Mouse (Mus musculus) MEL (cell line): ENCODE measurements around the gene Cfap46. TPM values are rescaled to one million over a fixed set of nuclear protein-coding genes. Genes with fewer than 3 reads are reported as not detected.

Source experiments
- DNase-seq: peaks from one replicate; pipeline ENCODE4 v3.0.0; 2011; ENCODE audit warnings: low read depth, low spot score
- H3K27ac ChIP-seq: 2 replicates; pipeline ENCODE4 v1.5.1; 2012; ENCODE audit warnings: low read depth, mild to moderate bottlenecking, control low read depth, low read length, moderate library complexity; ENCODE audit not compliant: control insufficient read depth
- H3K27me3 ChIP-seq, 2 experiments: fragments of 150-350 bp in 1 of 2; sonication (generic) in 1 of 2; 2 replicates each; pipeline ENCODE4 v1.6.1; 2012; ENCODE audit warnings: low read length in 2 of 2, mild to moderate bottlenecking in 2 of 2, improper control_type of control experiment in 1 of 2, moderate library complexity in 1 of 2; ENCODE audit not compliant: insufficient read depth in 2 of 2, control insufficient read depth in 1 of 2
- H3K36me3 ChIP-seq, 2 experiments: 2 replicates each; pipeline ENCODE4 v1.6.1; 2012 to 2014; ENCODE audit warnings: low read length in 2 of 2, improper control_type of control experiment in 1 of 2, inconsistent platforms in 1 of 2, mild to moderate bottlenecking in 1 of 2; ENCODE audit not compliant: insufficient read depth in 2 of 2, control insufficient read depth in 1 of 2
- H3K4me1 ChIP-seq, 2 experiments: fragments of 150-350 bp in 1 of 2; sonication (generic) in 1 of 2; 2 replicates each; pipeline ENCODE4 v1.6.1; 2012; ENCODE audit warnings: low read length in 2 of 2, improper control_type of control experiment in 1 of 2, mild to moderate bottlenecking in 1 of 2; ENCODE audit not compliant: insufficient read depth in 2 of 2, control insufficient read depth in 1 of 2
- H3K4me3 ChIP-seq, 2 experiments: fragments of 150-350 bp in 1 of 2; sonication (generic) in 1 of 2; 2 replicates each; pipeline ENCODE4 v1.5.1; 2012; ENCODE audit warnings: low read depth in 2 of 2, low read length in 2 of 2, mild to moderate bottlenecking in 2 of 2, moderate library complexity in 2 of 2, control low read depth in 1 of 2, improper control_type of control experiment in 1 of 2; ENCODE audit not compliant: control insufficient read depth in 1 of 2, insufficient read depth in 1 of 2
- H3K79me2 ChIP-seq: 2 replicates; pipeline ENCODE4 v1.6.1; 2012; ENCODE audit warnings: mild to moderate bottlenecking, low read length, moderate library complexity; ENCODE audit not compliant: control insufficient read depth, poor library complexity, insufficient read depth
- H3K9ac ChIP-seq: 2 replicates; pipeline ENCODE4 v1.6.1; 2012; ENCODE audit warnings: low read depth, mild to moderate bottlenecking, control low read depth, low read length, moderate library complexity; ENCODE audit not compliant: control insufficient read depth, poor library complexity, severe bottlenecking
- H3K9me3 ChIP-seq: fragments of 150-350 bp; sonication (generic); replicated peaks from 2 replicates; pipeline ENCODE4 v1.6.1; 2012; ENCODE audit warnings: mild to moderate bottlenecking, low read length, improper control_type of control experiment, moderate library complexity; ENCODE audit not compliant: insufficient read depth
- CHD1 ChIP-seq: IDR thresholded peaks from 2 replicates; pipeline ENCODE4 v1.6.1; 2012; ENCODE audit warnings: low read depth, mild to moderate bottlenecking, inconsistent platforms, low read length, improper control_type of control experiment
- CHD2 ChIP-seq: IDR thresholded peaks from 2 replicates; pipeline ENCODE4 v1.6.1; 2011; ENCODE audit warnings: low read length, improper control_type of control experiment
- CTCF ChIP-seq, 3 experiments: IDR thresholded peaks in 2 of 3; conservative IDR thresholded peaks in 1 of 3; 2 replicates each; pipeline ENCODE4 v1.5.1; 2011 to 2012; ENCODE audit warnings: low read length in 3 of 3, low read depth in 2 of 3, mild to moderate bottlenecking in 2 of 3, improper control_type of control experiment in 1 of 3, inconsistent platforms in 1 of 3, mixed read lengths in 1 of 3, moderate library complexity in 1 of 3; ENCODE audit not compliant: control insufficient read depth in 1 of 3, insufficient read depth in 1 of 3, poor library complexity in 1 of 3, severe bottlenecking in 1 of 3
- E2F4 ChIP-seq: IDR thresholded peaks from 2 replicates; pipeline ENCODE4 v1.6.1; 2011; ENCODE audit warnings: low read depth, low read length, improper control_type of control experiment, borderline replicate concordance
- EP300 ChIP-seq, 2 experiments: IDR thresholded peaks; 2 replicates each; pipeline ENCODE4 v1.6.1; 2011; ENCODE audit warnings: improper control_type of control experiment in 2 of 2, low read length in 2 of 2, low read depth in 1 of 2, mild to moderate bottlenecking in 1 of 2
- ETS1 ChIP-seq: IDR thresholded peaks from 2 replicates; pipeline ENCODE4 v1.6.1; 2012; ENCODE audit warnings: low read depth, mild to moderate bottlenecking, inconsistent platforms, low read length, improper control_type of control experiment, moderate library complexity
- GATA1 ChIP-seq: IDR thresholded peaks from 2 replicates; pipeline ENCODE4 v1.6.1; 2011; ENCODE audit warnings: low read depth, low read length, improper control_type of control experiment
- JUND ChIP-seq: IDR thresholded peaks from 2 replicates; pipeline ENCODE4 v1.6.1; 2011; ENCODE audit warnings: low read depth, mild to moderate bottlenecking, improper control_type of control experiment, low read length
- MAFK ChIP-seq: IDR thresholded peaks from 2 replicates; pipeline ENCODE4 v1.6.1; 2011; ENCODE audit warnings: low read depth, mild to moderate bottlenecking, low read length, improper control_type of control experiment, borderline replicate concordance
- MAX ChIP-seq: IDR thresholded peaks from 2 replicates; pipeline ENCODE4 v1.6.1; 2011; ENCODE audit warnings: low read length, improper control_type of control experiment
- MAZ ChIP-seq: IDR thresholded peaks from 2 replicates; pipeline ENCODE4 v1.6.1; 2012; ENCODE audit warnings: low read depth, mild to moderate bottlenecking, inconsistent platforms, low read length, improper control_type of control experiment
- MXI1 ChIP-seq: IDR thresholded peaks from 2 replicates; pipeline ENCODE4 v1.6.1; 2011; ENCODE audit warnings: mild to moderate bottlenecking, low read depth, low read length, improper control_type of control experiment
- MYC ChIP-seq: IDR thresholded peaks from 2 replicates; pipeline ENCODE4 v1.6.1; 2011; ENCODE audit warnings: low read depth, mild to moderate bottlenecking, low read length, improper control_type of control experiment, moderate library complexity
- NELFE ChIP-seq: IDR thresholded peaks from 2 replicates; pipeline ENCODE4 v1.6.1; 2011; ENCODE audit warnings: low read depth, low read length, improper control_type of control experiment
- NRF1 ChIP-seq: IDR thresholded peaks from 2 replicates; pipeline ENCODE4 v1.6.1; 2014; ENCODE audit warnings: low read depth, mild to moderate bottlenecking, inconsistent platforms, low read length, improper control_type of control experiment, moderate library complexity; ENCODE audit not compliant: poor library complexity, insufficient read depth, severe bottlenecking
- POLR2A ChIP-seq, 2 experiments: IDR thresholded peaks; 2 replicates each; pipeline ENCODE4 v1.6.1; 2011 to 2012; ENCODE audit warnings: low read length in 2 of 2, mild to moderate bottlenecking in 2 of 2, control low read depth in 1 of 2, improper control_type of control experiment in 1 of 2, low read depth in 1 of 2, moderate library complexity in 1 of 2; ENCODE audit not compliant: control insufficient read depth in 1 of 2, insufficient read depth in 1 of 2, poor library complexity in 1 of 2
- POLR2AphosphoS2 ChIP-seq: IDR thresholded peaks from 2 replicates; pipeline ENCODE4 v1.6.1; 2011; ENCODE audit warnings: low read length, improper control_type of control experiment
- SIN3A ChIP-seq: IDR thresholded peaks from 2 replicates; pipeline ENCODE4 v1.6.1; 2012; ENCODE audit warnings: low read length, improper control_type of control experiment, inconsistent platforms
- SMC3 ChIP-seq: IDR thresholded peaks from 2 replicates; pipeline ENCODE4 v1.6.1; 2011; ENCODE audit warnings: low read depth, low read length, improper control_type of control experiment
- TAL1 ChIP-seq: IDR thresholded peaks from 2 replicates; pipeline ENCODE4 v1.6.1; 2012; ENCODE audit warnings: mild to moderate bottlenecking, inconsistent platforms, low read length, moderate library complexity, mixed read lengths
- USF1 ChIP-seq: IDR thresholded peaks from 2 replicates; pipeline ENCODE4 v1.6.1; 2014; ENCODE audit warnings: low read depth, mild to moderate bottlenecking, inconsistent platforms, low read length, improper control_type of control experiment, moderate library complexity
- USF2 ChIP-seq, 2 experiments: IDR thresholded peaks; 2 replicates each; pipeline ENCODE4 v1.6.1; 2011 to 2012; ENCODE audit warnings: improper control_type of control experiment in 2 of 2, low read length in 2 of 2, borderline replicate concordance in 1 of 2, inconsistent platforms in 1 of 2, low read depth in 1 of 2, mild to moderate bottlenecking in 1 of 2; ENCODE audit not compliant: insufficient read depth in 1 of 2
- ZC3H11A ChIP-seq: IDR thresholded peaks from 2 replicates; pipeline ENCODE4 v1.6.1; 2012; ENCODE audit warnings: low read depth, mild to moderate bottlenecking, inconsistent platforms, low read length, improper control_type of control experiment
- ZKSCAN1 ChIP-seq: IDR thresholded peaks from 2 replicates; pipeline ENCODE4 v1.6.1; 2012; ENCODE audit warnings: low read depth, mild to moderate bottlenecking, inconsistent platforms, low read length, improper control_type of control experiment, moderate library complexity
- ZMIZ1 ChIP-seq: IDR thresholded peaks from 2 replicates; pipeline ENCODE4 v1.6.1; 2012; ENCODE audit warnings: low read depth, mild to moderate bottlenecking, inconsistent platforms, low read length, improper control_type of control experiment, moderate library complexity
- ZNF384 ChIP-seq: IDR thresholded peaks from 2 replicates; pipeline ENCODE4 v1.6.1; 2012; ENCODE audit warnings: low read depth, mild to moderate bottlenecking, inconsistent platforms, low read length, improper control_type of control experiment
- polyA plus RNA-seq, 2 experiments: library from polyadenylated mRNA; stranded (reverse) in 1 of 2; unstranded in 1 of 2; fragments of >175 nt in 1 of 2; fragments of >200 nt in 1 of 2; gene quantifications; 2 replicates each; pipeline versions ENCODE4 v1.2.1 to v1.2.4; 2012; ENCODE audit warnings: low replicate concordance in 2 of 2, low read depth in 1 of 2; ENCODE audit not compliant: insufficient read length in 2 of 2, insufficient read depth in 1 of 2, missing spikeins in 1 of 2
- total RNA-seq: library from RNA; depleted of rRNA; stranded (reverse); fragments of 300-350 nt; gene quantifications from 2 replicates; pipeline ENCODE4 v1.2.3, GENCODE M21; 2012

The Cfap46 gene
- total and polyA plus RNA-seq, 3 experiments, result 0.03 to 0.04 TPM; not detected in 1

DNA sequence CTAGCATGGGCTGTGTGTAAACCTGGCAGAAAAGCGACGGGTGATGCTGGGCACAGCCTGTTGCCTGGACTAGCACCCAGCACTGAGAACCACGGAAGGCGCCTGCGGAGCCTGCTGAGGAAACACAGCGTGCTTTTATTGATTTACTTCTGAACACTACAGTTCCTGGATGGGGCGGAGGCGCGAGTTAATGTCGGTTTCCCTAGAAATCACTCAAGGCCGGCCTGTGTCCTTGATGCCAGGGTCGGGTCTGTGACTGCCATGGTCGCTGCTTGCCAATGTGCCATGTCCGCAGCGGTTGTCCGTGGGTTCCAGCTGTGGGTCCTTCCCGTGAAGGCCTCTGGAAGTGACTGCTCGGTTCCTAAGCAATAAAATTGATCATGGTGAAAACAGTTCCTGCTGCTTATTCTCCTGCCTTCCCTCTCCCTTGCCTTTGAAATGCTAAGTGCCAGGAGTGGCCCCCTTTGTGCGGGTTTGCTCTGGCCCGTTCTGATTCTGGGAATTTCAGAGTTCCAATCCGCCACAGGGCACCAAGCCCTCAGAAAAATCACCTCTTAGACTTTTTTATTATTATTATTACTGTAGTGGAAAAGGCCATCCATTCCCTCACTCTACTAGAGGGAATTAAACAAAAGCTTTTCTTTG lies 104.2 kb downstream of the Cfap46 start:
- Histone ChIP-seq H3K4me3 (no peak overlapping the region), H3K27me3 (no peaks in the 10 kb centered on the region; a peak in 1 of 4 replicates), H3K79me2 (no peaks in the 10 kb centered on the region), H3K27ac (no peak overlapping the region), H3K4me1 (peaks cover 0 to 18% of the 10 kb centered on the region in 2 experiments; a peak in 2 of 4 replicates), H3K9me3 (no peaks in the 10 kb centered on the region), H3K36me3 (peaks cover 0 to 15% of the 10 kb centered on the region in 2 experiments; a peak in 2 of 4 replicates), H3K9ac (no peak overlapping the region)
- no peak for DNase-seq
- TF ChIP-seq CHD1 (no peak), JUND (no peak), POLR2A (IDR thresholded peaks at IDR 0.05; ENCODE audit: control insufficient read depth in 1 of 2, insufficient read depth in 1 of 2, low read depth in 1 of 2, low read length in 2 of 2, poor library complexity in 1 of 2) (no peak), E2F4 (no peak), ZKSCAN1 (no peak), ZC3H11A (no peak), POLR2AphosphoS2 (no peak), MAX (no peak), ZNF384 (no peak), ZMIZ1 (no peak), USF2 (IDR thresholded peaks at IDR 0.05; ENCODE audit: borderline replicate concordance in 1 of 2, insufficient read depth in 1 of 2, low read depth in 1 of 2, low read length in 2 of 2) (no peak), TAL1 (no peak), ETS1 (no peak), USF1 (no peak), MAFK (no peak), CHD2 (no peak), MAZ (no peak), NELFE (no peak)

- Histone ChIP-seq H3K79me2 (no peaks in the 10 kb centered on the region), H3K4me1 (peaks cover 0 to 18% of the 10 kb centered on the region in 2 experiments; a peak in 2 of 4 replicates), H3K9me3 (no peaks in the 10 kb centered on the region), H3K9ac (peak overlapping the region; percentile 40), H3K36me3 (peaks cover 0 to 15% of the 10 kb centered on the region in 2 experiments; a peak in 2 of 4 replicates), H3K27me3 (no peaks in the 10 kb centered on the region), H3K27ac (peak overlapping the region; percentile 71), H3K4me3 (peak overlapping the region in 1 of 2 experiments; percentile 28; a peak in 1 of 4 replicates)
- DNase-seq, result peak; percentile 82
- TF ChIP-seq SIN3A, result peak; percentile 53; the same call in 1 of the 2 replicates
- peak; percentile 58 for TF ChIP-seq MAX
- TF ChIP-seq CTCF (IDR thresholded peaks at IDR 0.05 in 2 of 3, conservative IDR thresholded peaks at IDR 0.05 in 1 of 3; ENCODE audit: control insufficient read depth in 1 of 3, insufficient read depth in 1 of 3, low read depth in 2 of 3, low read length in 3 of 3, poor library complexity in 1 of 3, severe bottlenecking in 1 of 3), result no peak
- peak; percentile 64 for TF ChIP-seq GATA1
- TF ChIP-seq MXI1, result peak; percentile 89
- TF ChIP-seq ZC3H11A, result no peak
- TF ChIP-seq JUND, result no peak
- peak in 1 of 2 experiments; percentile 62; a peak in 1 of 4 replicates for TF ChIP-seq EP300 (IDR thresholded peaks at IDR 0.05; ENCODE audit: low read depth in 1 of 2, low read length in 2 of 2)
- 0 out of 2 replicates have a peak, but pooled peaks have one; percentile 10 for TF ChIP-seq TAL1
- peak; percentile 80 for TF ChIP-seq ETS1
- TF ChIP-seq NRF1, result no peak
- TF ChIP-seq MYC, result peak; percentile 76
- no peak for TF ChIP-seq SMC3
- peak; percentile 64; the same call in 1 of the 2 replicates for TF ChIP-seq ZNF384
- TF ChIP-seq ZKSCAN1, result no peak
Observed at GRCm38 (mm10) chr7:139576064-139576686, 107.4 kb downstream of the Cfap46 start.
